Mouse (Mus musculus) cerebellum, adult 18-20 months (tissue): ENCODE measurements at regions not wholly inside any gene's neighbourhood (a gene's known extent, or its start where the extent isn't known, plus 50 kb on each side); places are given as distances from the start of the nearest gene placed in this dataset.

Source experiments
- DNase-seq, 2 experiments: peaks; one replicate each; pipeline ENCODE4 v3.0.0; 2021

DNA sequence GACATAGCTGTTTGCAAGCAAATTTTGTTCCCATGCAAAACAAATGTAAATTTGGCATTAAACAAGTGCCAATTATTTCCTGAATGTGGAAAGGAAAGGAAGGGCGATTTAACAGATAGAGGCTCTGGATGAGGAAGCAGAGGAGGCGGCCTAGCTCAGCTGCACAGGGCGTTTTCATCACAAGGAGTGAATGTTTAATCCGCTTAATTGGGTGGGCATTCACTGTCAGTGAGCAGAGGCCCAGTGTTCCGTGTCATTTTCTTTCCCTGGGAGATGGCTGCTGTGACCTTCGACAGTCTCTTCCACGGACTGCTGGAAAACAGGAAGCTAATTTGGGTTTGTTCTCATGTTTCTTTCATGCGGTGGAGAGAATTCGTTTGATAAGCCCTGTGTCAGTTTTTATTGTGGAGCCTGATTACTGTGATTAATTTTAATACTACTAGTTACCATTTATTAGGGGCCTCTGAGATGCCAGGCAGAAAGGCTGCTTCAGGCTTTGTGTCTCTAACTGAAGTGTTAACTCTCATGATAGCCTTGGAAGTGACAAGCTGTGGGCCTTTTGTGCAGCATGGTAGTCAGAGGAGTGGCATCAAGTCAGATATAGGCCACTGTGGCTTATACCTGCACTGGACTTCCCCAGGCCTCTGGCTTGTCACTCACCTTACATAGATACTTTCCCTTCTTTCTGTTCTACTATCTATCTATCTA, 700.6 kb upstream of the Tmpo start:
- DNase-seq, result no peak

DNA sequence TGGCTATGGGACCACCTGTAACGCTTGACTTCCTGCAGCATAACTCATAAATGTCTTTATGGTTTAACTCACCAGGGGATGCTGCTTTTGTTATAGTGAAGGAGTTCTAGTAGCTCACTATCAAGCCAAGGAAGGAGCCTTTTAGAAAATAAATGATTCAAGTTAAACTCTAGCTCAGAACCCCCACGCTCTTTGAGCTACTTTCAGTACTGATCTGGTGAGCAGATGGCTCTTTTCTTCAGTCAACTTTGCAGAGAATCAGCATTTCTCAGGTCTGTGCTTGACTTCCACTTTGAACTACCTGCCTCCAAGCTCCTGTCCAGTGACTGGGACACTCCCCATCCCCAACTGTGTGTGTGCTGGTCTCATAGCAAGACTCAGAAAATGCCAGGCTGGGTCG, 694.3 kb upstream of the Tmpo start:
- no peak for DNase-seq

DNA sequence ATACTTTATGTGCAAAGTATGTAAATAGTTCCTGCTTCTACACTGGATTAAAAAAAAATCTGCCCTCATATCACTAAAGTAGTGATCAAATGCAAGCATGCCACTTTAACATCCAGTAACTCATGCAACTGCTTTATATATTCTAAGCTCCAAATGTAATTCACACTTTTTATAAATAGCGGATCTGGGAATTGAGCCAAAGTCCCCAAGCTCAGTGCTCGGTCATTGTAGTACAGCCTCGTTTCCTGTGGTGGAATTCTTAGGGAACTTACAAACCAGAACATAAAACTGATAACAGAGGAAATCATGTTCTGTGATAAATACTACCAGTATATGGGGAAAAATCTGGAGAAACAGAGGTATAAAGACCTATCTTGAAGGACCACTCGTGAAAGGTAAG, 690.1 kb upstream of the Tmpo start:
- no peak for DNase-seq

DNA sequence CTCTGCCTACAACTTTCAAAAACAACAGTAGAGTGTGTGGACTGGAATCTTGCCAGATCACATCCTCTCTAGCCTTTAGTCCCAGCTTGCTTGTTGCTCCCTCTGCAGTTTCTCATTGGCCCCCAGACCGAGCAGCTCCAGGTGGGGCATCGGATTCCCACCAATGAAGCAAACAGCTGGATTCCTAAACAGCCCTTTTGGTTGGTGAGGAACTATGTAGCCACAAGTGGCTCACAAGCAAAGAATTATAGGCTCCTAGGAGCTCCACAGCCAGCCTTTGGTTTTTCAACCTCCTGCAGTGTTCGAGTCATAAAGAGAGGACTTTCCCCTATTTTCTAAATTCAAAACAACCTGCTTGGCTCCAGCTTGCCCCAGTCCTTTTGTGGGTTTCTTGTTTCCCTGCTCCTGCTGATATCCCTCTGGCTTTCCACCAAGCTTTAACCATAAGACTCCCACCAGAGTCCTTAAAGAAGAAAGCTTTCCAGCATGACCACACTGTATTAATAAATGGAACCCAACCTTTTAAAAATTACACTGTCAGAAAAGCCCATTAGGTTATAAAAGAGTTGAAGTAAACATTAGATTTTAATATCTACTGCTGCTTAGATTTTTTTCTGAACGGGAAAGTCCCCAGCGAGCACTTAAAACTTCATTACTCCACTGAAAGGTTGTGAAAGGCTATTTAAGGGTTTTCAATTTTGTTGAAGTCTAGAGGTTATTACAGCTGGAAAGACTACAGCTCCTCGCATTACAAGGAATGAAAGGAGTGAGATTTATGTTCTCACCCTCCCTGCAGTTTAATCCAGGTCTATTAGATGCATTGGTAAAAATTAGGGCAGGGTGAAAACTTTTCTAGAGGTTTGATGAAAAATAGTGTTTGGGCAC, 677.8 kb upstream of the Tmpo start:
- no peak for DNase-seq

DNA sequence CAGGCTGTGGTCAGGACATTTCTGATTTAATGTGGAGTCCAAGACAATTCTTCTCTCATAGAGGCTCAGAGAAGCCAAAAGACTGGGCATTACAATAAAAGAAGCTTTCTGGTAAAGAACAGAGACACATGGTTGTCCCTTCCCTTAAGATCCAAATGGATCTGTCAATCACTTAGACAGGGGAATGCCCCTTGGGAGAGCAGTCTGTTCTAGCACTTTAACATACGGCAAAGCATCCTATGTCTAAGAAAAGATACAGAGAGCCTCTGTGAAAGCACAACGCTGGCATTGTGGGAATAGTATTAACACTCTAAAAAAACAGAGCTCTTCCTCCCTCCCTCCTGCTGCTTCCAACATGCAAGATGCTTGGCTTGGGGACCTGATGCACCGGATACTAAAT, 646.0 kb upstream of the Tmpo start:
- DNase-seq, result no peak

DNA sequence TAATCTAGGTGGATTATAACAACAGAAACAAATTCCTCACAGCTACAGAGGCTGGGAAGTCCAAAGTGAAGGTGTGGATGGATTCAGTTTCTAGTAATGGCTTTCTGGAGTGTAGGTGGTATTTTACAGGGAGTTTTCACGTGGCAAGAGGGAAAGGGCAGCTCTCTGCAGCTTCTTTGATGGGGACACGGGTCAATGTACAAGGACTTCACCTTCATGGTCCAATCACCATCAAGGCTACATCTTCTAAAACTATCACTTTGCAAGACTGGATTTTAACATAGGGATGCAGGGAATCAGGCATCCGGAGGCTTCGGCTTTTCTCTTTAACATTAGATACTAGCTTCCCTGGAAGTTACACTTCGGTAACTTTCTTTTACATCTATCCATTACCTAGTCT, 642.4 kb upstream of the Tmpo start:
- DNase-seq, result no peak

DNA sequence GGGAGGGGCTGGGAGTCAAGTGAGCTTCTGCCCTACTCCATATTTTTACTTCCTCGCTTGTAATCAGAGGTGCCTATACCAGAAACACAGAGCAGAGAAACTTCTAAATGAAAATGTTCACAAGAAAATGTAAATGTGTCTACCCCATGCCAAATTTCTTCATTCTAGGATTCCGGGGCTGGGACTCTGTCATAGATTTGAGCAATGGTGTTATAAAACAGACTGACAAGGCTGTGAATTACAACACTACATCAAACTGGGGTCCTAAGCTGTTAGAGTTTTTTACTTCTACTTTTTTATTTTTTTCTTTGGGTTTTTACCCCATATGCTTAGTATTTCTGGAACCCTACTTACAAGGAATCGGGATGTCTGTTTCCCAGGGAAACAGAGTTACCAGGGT, 623.8 kb upstream of the Tmpo start:
- DNase-seq, result no peak
